Mouse (Mus musculus): ENCODE measurements at regions not wholly inside any gene's neighbourhood (a gene's known extent, or its start where the extent isn't known, plus 50 kb on each side); places are given as distances from the start of the nearest gene placed in this dataset.

- TF ChIP-seq POLR2A (IDR thresholded peaks at IDR 0.05; ENCODE audit: low read depth, low read length) (no peak), CTCF (IDR thresholded peaks at IDR 0.05; ENCODE audit: extremely low read depth, insufficient read length, insufficient replicate concordance, low read depth, low read length) (no peak)
- Histone ChIP-seq H3K36me3 (ENCODE audit: control insufficient read depth, insufficient read depth, low read length) (no peaks in the 10 kb centered on the region), H3K4me3 (ENCODE audit: low read depth, low read length) (no peak overlapping the region), H3K27me3 (ENCODE audit: control insufficient read depth, insufficient read depth, low read length) (no peaks in the 10 kb centered on the region), H3K4me1 (ENCODE audit: control insufficient read depth, insufficient read depth, insufficient read length, low read length) (no peaks in the 10 kb centered on the region), H3K27ac (ENCODE audit: insufficient read depth, low read depth, low read length) (no peak overlapping the region)
- 38% methylated on average over 4 of the region's 4 CpGs for WGBS
Observed at GRCm38 (mm10) chr2:50885280-50885923, 263.5 kb downstream of the Rnd3 start.

- Histone ChIP-seq H3K27me3 (ENCODE audit: control insufficient read depth, insufficient read depth, low read length) (no peaks in the 10 kb centered on the region), H3K4me1 (ENCODE audit: control insufficient read depth, insufficient read depth, insufficient read length, low read length) (no peaks in the 10 kb centered on the region), H3K27ac (ENCODE audit: insufficient read depth, low read depth, low read length) (no peak overlapping the region), H3K4me3 (ENCODE audit: low read depth, low read length) (no peak overlapping the region), H3K36me3 (ENCODE audit: control insufficient read depth, insufficient read depth, low read length) (no peaks in the 10 kb centered on the region)
- 90% methylated on average over 4 of the region's 4 CpGs for WGBS
- no peak for TF ChIP-seq POLR2A (IDR thresholded peaks at IDR 0.05; ENCODE audit: low read depth, low read length)
- no peak for TF ChIP-seq CTCF (IDR thresholded peaks at IDR 0.05; ENCODE audit: extremely low read depth, insufficient read length, insufficient replicate concordance, low read depth, low read length)
Observed at GRCm38 (mm10) chr2:50881514-50882038, 267.3 kb downstream of the Rnd3 start.

DNA sequence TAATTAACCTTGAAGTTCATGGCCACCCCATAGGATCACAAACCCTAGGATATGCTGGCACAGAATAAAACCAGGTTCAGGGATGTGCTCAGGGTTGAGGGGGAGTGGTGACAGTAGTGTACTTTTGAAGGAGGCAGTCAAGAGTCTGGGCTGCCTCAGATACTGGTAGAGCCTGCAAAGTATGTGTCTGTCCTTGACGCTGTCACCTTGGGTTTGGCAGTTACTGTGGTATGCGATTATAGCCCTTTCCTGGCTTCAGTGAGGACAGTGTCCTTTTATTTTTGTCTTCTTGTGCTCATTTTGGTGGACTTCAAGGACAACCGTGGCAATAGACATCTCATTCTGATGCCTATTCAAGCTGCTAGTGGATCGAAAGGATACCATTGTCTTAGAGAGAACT, 268.1 kb downstream of the Rnd3 start:
- no peaks in the 10 kb centered on the region for H3K4me1 ChIP-seq (ENCODE audit: control insufficient read depth, insufficient read depth, insufficient read length, low read length)
- H3K27me3 ChIP-seq (ENCODE audit: control insufficient read depth, insufficient read depth, low read length) = no peaks in the 10 kb centered on the region
- 92% methylated on average over 4 of the region's 4 CpGs for WGBS
- H3K4me3 ChIP-seq (ENCODE audit: low read depth, low read length) = no peak overlapping the region
- no peaks in the 10 kb centered on the region for H3K36me3 ChIP-seq (ENCODE audit: control insufficient read depth, insufficient read depth, low read length)
- TF ChIP-seq POLR2A (IDR thresholded peaks at IDR 0.05; ENCODE audit: low read depth, low read length) = no peak
- no peak for TF ChIP-seq CTCF (IDR thresholded peaks at IDR 0.05; ENCODE audit: extremely low read depth, insufficient read length, insufficient replicate concordance, low read depth, low read length)
- H3K27ac ChIP-seq (ENCODE audit: insufficient read depth, low read depth, low read length) = no peak overlapping the region

GRCm38 (mm10) chr2:50877716-50878115, 271.2 kb downstream of the Rnd3 start:
- no peaks in the 10 kb centered on the region for H3K4me1 ChIP-seq (ENCODE audit: control insufficient read depth, insufficient read depth, insufficient read length, low read length)
- TF ChIP-seq CTCF (IDR thresholded peaks at IDR 0.05; ENCODE audit: extremely low read depth, insufficient read length, insufficient replicate concordance, low read depth, low read length) (no peak), POLR2A (IDR thresholded peaks at IDR 0.05; ENCODE audit: low read depth, low read length) (no peak)

DNA sequence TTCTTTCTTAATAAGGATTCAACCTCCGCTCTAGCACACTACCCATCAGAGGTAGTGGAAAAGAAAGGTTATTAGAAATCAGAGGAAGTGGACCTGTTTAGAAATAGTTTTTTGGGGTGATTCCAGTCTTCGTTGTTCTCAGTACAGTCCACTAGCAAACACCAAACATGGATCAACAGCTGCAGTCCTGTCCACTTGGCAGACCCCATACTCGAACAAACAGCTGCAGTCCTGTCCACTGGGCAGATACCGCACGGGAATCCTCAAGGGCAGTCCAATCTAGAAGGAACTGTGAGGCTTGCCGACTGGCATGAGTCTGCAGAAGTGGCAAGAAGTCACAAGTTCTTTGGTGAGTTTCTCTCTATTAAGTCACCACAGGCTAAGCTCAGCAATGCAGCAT, 273.8 kb downstream of the Rnd3 start:
- Histone ChIP-seq H3K27me3 (ENCODE audit: control insufficient read depth, insufficient read depth, low read length) (no peaks in the 10 kb centered on the region), H3K4me3 (ENCODE audit: low read depth, low read length) (no peak overlapping the region), H3K4me1 (ENCODE audit: control insufficient read depth, insufficient read depth, insufficient read length, low read length) (no peaks in the 10 kb centered on the region), H3K36me3 (ENCODE audit: control insufficient read depth, insufficient read depth, low read length) (no peaks in the 10 kb centered on the region), H3K27ac (ENCODE audit: insufficient read depth, low read depth, low read length) (no peak overlapping the region)
- no peak for TF ChIP-seq POLR2A (IDR thresholded peaks at IDR 0.05; ENCODE audit: low read depth, low read length)
- TF ChIP-seq CTCF (IDR thresholded peaks at IDR 0.05; ENCODE audit: extremely low read depth, insufficient read length, insufficient replicate concordance, low read depth, low read length) = no peak
- WGBS = 84% methylated on average over 6 of the region's 6 CpGs

More at GRCm38 (mm10) chr2:50877716-50878115, 271.2 kb downstream of the Rnd3 start:
- H3K36me3 ChIP-seq (ENCODE audit: control insufficient read depth, insufficient read depth, low read length) = no peaks in the 10 kb centered on the region
- H3K27me3 ChIP-seq (ENCODE audit: control insufficient read depth, insufficient read depth, low read length) = no peaks in the 10 kb centered on the region
- no peak overlapping the region for H3K4me3 ChIP-seq (ENCODE audit: low read depth, low read length)
- H3K27ac ChIP-seq (ENCODE audit: insufficient read depth, low read depth, low read length) = no peak overlapping the region
- WGBS = 22% methylated on average over 17 of the region's 17 CpGs

GRCm38 (mm10) chr2:50853538-50854244, 295.2 kb downstream of the Rnd3 start:
- Histone ChIP-seq H3K27me3 (ENCODE audit: control insufficient read depth, insufficient read depth, low read length) (no peaks in the 10 kb centered on the region), H3K4me3 (ENCODE audit: low read depth, low read length) (no peak overlapping the region), H3K4me1 (ENCODE audit: control insufficient read depth, insufficient read depth, insufficient read length, low read length) (no peaks in the 10 kb centered on the region), H3K27ac (ENCODE audit: insufficient read depth, low read depth, low read length) (no peak overlapping the region), H3K36me3 (ENCODE audit: control insufficient read depth, insufficient read depth, low read length) (no peaks in the 10 kb centered on the region)
- 83% methylated on average over 8 of the region's 8 CpGs for WGBS
- TF ChIP-seq CTCF (IDR thresholded peaks at IDR 0.05; ENCODE audit: extremely low read depth, insufficient read length, insufficient replicate concordance, low read depth, low read length) (no peak), POLR2A (IDR thresholded peaks at IDR 0.05; ENCODE audit: low read depth, low read length) (no peak)

DNA sequence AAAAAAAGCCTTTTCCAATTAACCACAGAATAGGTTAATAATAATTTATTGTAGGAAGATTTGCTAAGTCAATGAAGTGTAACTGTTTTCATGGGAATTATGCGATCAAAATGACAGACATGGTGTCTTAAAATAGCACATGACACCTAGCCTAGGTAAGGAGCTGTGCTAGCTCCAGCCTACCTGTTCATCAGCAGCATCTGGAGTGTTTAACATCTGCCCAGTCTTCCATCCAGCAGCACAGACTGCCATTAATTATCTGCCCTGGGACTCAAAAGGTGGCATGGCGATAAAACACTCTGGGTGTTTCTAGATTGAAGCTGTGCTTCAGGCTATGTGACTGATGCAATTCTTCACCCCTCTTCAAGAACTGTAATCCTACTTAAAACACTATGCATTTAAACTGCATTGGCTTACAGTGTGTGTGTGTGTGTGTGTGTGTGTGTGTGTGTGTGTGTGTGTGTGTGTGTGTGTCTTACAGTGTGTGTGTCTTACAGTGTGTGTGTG, 296.4 kb downstream of the Rnd3 start:
- 93% methylated on average over 2 of the region's 2 CpGs for WGBS
- no peak for TF ChIP-seq POLR2A (IDR thresholded peaks at IDR 0.05; ENCODE audit: low read depth, low read length)
- no peak for TF ChIP-seq CTCF (IDR thresholded peaks at IDR 0.05; ENCODE audit: extremely low read depth, insufficient read length, insufficient replicate concordance, low read depth, low read length)
- no peak overlapping the region for H3K4me3 ChIP-seq (ENCODE audit: low read depth, low read length)
- no peaks in the 10 kb centered on the region for H3K4me1 ChIP-seq (ENCODE audit: control insufficient read depth, insufficient read depth, insufficient read length, low read length)
- H3K27me3 ChIP-seq (ENCODE audit: control insufficient read depth, insufficient read depth, low read length) = no peaks in the 10 kb centered on the region
- no peak overlapping the region for H3K27ac ChIP-seq (ENCODE audit: insufficient read depth, low read depth, low read length)
- H3K36me3 ChIP-seq (ENCODE audit: control insufficient read depth, insufficient read depth, low read length) = no peaks in the 10 kb centered on the region

Data from small intestine, adult 2 months (tissue).